Mouse (Mus musculus) embryonic facial prominence, embryonic 11.5 days (tissue): ENCODE measurements around the gene Rd3. TPM values are rescaled to one million over a fixed set of nuclear protein-coding genes. Genes with fewer than 3 reads are reported as not detected.

Experiments used
- ATAC-seq: fragments of 200-750 bp; cut with Nextera tagmentation; replicated peaks from 2 replicates; pipeline ENCODE4 v1.8.0; 2017; ENCODE audit warnings: low read depth; ENCODE audit not compliant: insufficient number of reproducible peaks, low FRiP score, low TSS enrichment
- DNase-seq: peaks from one replicate; pipeline ENCODE4 v3.0.0-alpha.2; 2015; ENCODE audit warnings: low spot score
- H3K27ac ChIP-seq: fragments of 300-500 bp; sonication (generic); replicated peaks from 2 replicates; pipeline ENCODE4 v1.5.1; 2014; ENCODE audit warnings: mild to moderate bottlenecking, low read depth, low read length, control low read depth
- H3K27me3 ChIP-seq: fragments of 300-500 bp; sonication (generic); 2 replicates; pipeline ENCODE4 v1.6.1; 2014; ENCODE audit warnings: mild to moderate bottlenecking, low read length, moderate library complexity, mixed read lengths; ENCODE audit not compliant: control insufficient read depth, insufficient read depth
- H3K36me3 ChIP-seq: fragments of 300-500 bp; sonication (generic); replicated peaks from 2 replicates; pipeline ENCODE4 v1.6.1; 2014; ENCODE audit warnings: low read depth, mild to moderate bottlenecking, low read length, moderate library complexity, mixed read lengths; ENCODE audit not compliant: control insufficient read depth, insufficient read depth
- H3K4me1 ChIP-seq: fragments of 300-500 bp; sonication (generic); 2 replicates; pipeline ENCODE4 v1.6.1; 2014; ENCODE audit warnings: low read length, mixed read lengths; ENCODE audit not compliant: control insufficient read depth, insufficient read depth
- H3K4me2 ChIP-seq: fragments of 300-500 bp; sonication (generic); 2 replicates; pipeline ENCODE4 v1.6.1; 2014; ENCODE audit warnings: low read depth, mild to moderate bottlenecking, control low read depth, low read length, moderate library complexity
- H3K4me3 ChIP-seq: fragments of 300-500 bp; sonication (generic); 2 replicates; pipeline ENCODE4 v1.5.1; 2014; ENCODE audit warnings: low read depth, low read length, control low read depth
- H3K9ac ChIP-seq: fragments of 300-500 bp; sonication (generic); replicated peaks from 2 replicates; pipeline ENCODE4 v1.6.1; 2014; ENCODE audit warnings: mild to moderate bottlenecking, control low read depth, low read length
- H3K9me3 ChIP-seq: fragments of 300-500 bp; sonication (generic); replicated peaks from 2 replicates; pipeline ENCODE4 v1.6.1; 2016; ENCODE audit warnings: mild to moderate bottlenecking, low read length, inconsistent platforms, mixed read lengths; ENCODE audit not compliant: control insufficient read depth
- WGBS: fragments of 180-500 bp; shearing (Covaris S2); extraction: QIAGEN DNeasy Blood & Tissue Kit; methylation state at CpG from one replicate; pipeline ENCODE4 v1.1.7; 2014; 5-methylcytosine and 5-hydroxymethylcytosine counted together
- polyA plus RNA-seq: library from polyadenylated mRNA; unstranded; fragments of >200 nt; fragmentation: Nextera tagmentation; extraction: Ambion mirVana; gene quantifications from 2 replicates; pipeline ENCODE4 v1.2.1, GENCODE M21; 2014

Rd3 gene
- polyA plus RNA-seq, 1 experiment from 2014 or later = 2.5 TPM

DNA sequence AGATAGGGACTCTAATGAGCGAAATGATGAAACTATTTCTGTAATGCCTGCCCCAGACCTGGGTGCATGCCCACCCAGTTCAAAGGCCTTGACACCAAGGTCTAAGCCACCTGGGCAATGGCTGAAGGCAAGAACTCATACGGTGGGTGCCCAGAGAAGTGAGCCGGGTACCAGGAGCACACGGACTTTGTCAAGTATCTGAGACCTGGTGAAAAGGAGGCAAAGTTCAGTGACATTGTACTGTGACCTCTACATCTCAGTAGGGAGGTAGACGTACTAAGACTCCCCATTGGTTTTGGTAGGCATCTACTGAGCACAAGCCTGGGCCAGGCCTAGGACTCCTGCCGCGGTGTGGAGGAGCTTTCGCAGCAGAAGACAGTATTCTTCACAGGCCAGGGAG, 31.8 kb upstream of the Rd3 start:
- H3K27me3 ChIP-seq = no peaks in the 10 kb centered on the region
- WGBS = 92% methylated on average over 8 of the region's 8 CpGs
- H3K4me3 ChIP-seq = no peak overlapping the region
- DNase-seq (no peak), ATAC-seq (no peak)
- no peaks in the 10 kb centered on the region for H3K36me3 ChIP-seq
- H3K9ac ChIP-seq = no peak overlapping the region
- no peak overlapping the region for H3K27ac ChIP-seq
- H3K4me1 ChIP-seq = no peaks in the 10 kb centered on the region
- H3K9me3 ChIP-seq = no peaks in the 10 kb centered on the region
- H3K4me2 ChIP-seq = no peak overlapping the region

DNA sequence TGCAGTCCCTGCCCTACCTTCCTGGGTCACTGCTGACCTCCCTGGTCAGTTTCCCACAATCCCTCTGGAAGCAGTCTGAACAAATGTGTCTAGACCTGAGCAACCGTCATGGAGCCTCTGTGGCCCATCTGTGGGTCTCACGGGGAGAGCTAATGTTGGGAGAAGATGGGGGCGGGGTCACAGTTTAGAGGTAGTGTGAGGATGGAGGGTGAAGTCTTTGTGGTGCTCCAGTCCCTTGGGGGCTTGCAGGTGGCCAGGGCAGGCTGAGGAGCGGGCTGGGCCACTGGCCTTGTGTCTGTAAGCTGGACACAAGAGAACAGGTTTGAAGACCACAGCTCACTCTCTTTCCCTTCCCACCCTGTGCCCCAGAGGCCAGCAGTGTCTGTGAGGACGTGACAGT, 31.4 kb upstream of the Rd3 start:
- no peak overlapping the region for H3K9ac ChIP-seq
- H3K27ac ChIP-seq = no peak overlapping the region
- H3K9me3 ChIP-seq = no peaks in the 10 kb centered on the region
- H3K36me3 ChIP-seq = no peaks in the 10 kb centered on the region
- no peaks in the 10 kb centered on the region for H3K27me3 ChIP-seq
- DNase-seq (no peak), ATAC-seq (no peak)
- H3K4me1 ChIP-seq = no peaks in the 10 kb centered on the region
- H3K4me2 ChIP-seq = no peak overlapping the region
- WGBS = 77% methylated on average over 5 of the region's 5 CpGs
- no peak overlapping the region for H3K4me3 ChIP-seq

DNA sequence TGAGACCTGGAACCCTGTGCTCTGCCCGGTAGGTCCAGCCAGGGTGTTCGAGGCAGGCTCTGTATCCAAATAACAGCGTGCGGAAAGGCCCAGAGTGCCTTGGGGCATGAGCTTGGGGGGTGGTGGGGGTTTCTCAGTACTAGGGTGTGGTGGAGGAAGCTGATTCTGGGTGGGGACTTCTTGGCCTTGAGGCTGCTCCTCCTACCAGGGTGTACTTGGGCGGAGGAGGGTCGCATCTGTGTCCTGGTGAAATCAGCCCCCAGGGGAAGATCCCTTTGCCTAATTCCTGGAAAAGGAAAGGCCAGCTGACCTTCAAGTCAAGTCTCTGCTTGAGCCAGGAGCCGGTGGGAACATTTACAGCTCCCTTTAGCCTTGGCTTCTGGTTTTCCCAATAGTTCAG, 30.9 kb upstream of the Rd3 start:
- ATAC-seq (no peak), DNase-seq (no peak)
- Histone ChIP-seq H3K9me3 (no peaks in the 10 kb centered on the region), H3K4me2 (no peak overlapping the region), H3K27me3 (no peaks in the 10 kb centered on the region), H3K4me1 (no peaks in the 10 kb centered on the region), H3K36me3 (no peaks in the 10 kb centered on the region), H3K9ac (no peak overlapping the region), H3K4me3 (no peak overlapping the region), H3K27ac (no peak overlapping the region)
- WGBS = 59% methylated on average over 7 of the region's 7 CpGs

DNA sequence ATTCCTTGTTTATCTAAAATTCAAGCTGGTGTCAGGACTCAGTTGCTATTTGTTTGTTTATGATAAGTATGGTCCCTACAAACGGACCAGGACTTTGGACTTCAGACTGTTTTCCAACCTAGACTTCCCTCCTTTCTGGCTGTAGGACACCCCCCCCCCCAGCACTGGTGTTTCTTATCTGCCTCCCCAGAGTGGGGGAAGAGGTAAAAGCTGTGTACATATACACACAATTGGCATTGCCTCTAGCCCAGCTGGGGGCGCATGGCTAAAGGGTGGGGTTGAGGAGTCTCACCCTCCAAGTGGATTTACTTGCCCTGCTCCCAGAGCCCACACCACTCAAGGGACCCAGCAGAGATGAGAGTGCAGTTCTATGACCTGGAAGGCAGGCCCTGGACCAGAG, 30.3 kb upstream of the Rd3 start:
- Histone ChIP-seq H3K9me3 (no peaks in the 10 kb centered on the region), H3K36me3 (no peaks in the 10 kb centered on the region), H3K27ac (no peak overlapping the region), H3K27me3 (no peaks in the 10 kb centered on the region), H3K4me2 (no peak overlapping the region), H3K9ac (no peak overlapping the region), H3K4me3 (no peak overlapping the region), H3K4me1 (no peaks in the 10 kb centered on the region)
- DNase-seq = no peak
- no peak for ATAC-seq
- 81% methylated on average over 2 of the region's 2 CpGs for WGBS

DNA sequence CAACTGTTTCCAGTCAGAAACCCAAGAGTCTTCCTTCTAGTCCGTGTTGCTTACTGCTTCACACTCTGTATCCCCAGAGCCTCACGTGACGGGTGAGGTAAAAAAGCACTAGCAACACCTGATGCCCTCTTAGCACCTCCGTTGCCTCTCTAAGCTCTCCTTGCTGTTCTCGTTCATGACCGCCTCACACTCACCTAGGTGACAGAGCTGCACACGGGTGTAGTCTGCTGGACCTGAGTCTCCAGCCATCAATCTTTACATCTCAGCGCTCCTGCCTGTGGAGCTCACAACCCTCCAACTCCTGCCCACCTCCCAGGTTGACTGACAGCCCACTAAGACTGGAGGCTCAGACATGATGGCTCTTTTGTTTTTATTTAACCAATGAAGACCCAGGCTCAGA, 29.4 kb upstream of the Rd3 start:
- Histone ChIP-seq H3K4me2 (no peak overlapping the region), H3K4me1 (no peaks in the 10 kb centered on the region), H3K4me3 (no peak overlapping the region), H3K27me3 (no peaks in the 10 kb centered on the region), H3K9me3 (no peaks in the 10 kb centered on the region), H3K27ac (no peak overlapping the region), H3K36me3 (no peaks in the 10 kb centered on the region), H3K9ac (no peak overlapping the region)
- DNase-seq (no peak), ATAC-seq (no peak)
- WGBS = 81% methylated on average over 8 of the region's 8 CpGs

DNA sequence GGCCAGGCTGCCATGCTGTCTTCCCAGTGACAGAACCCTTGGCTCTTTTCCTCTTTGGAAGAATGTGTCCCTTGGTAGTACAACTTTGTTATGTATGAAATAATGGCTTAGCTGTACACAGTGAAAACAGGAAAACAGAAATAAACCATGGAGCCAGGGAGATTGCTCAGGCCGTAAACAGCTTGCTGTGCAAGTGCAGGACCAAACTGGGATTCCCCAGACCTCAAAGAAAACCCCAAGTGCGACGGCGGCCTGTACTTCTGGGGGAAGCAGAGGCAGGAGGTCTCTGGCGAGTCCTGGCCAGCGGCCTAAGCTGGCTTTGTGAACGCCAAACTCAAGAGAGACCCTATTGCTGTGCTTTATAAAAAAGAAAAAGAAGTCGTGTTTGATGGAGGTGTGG, 28.6 kb upstream of the Rd3 start:
- ATAC-seq (no peak), DNase-seq (no peak)
- Histone ChIP-seq H3K27ac (no peak overlapping the region), H3K27me3 (no peaks in the 10 kb centered on the region), H3K9ac (no peak overlapping the region), H3K4me1 (no peaks in the 10 kb centered on the region), H3K36me3 (no peaks in the 10 kb centered on the region), H3K9me3 (no peaks in the 10 kb centered on the region), H3K4me2 (no peak overlapping the region), H3K4me3 (no peak overlapping the region)
- WGBS = 81% methylated on average over 8 of the region's 8 CpGs

DNA sequence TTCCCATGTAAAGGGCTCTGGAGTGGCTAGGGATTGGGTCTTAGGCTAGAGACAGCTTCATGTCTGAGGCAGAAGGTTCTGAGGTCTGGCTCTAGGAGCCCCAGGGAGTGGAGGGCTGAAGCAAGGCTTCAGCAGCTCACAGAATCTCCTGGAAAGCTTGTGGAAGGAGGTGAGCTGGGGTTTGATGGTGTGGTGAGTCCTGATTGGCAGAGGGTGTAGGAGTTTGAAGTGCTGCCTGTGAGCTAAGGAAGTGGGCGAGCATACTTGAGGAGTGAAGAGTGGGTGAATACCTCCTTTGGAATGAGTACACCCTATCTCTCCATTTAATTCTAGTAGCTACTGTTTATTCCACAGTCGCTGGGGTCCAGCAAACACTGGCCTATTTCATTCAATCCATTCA, 26.6 kb upstream of the Rd3 start:
- WGBS = 58% methylated on average over 2 of the region's 2 CpGs
- Histone ChIP-seq H3K36me3 (no peaks in the 10 kb centered on the region), H3K4me1 (no peaks in the 10 kb centered on the region), H3K9me3 (no peaks in the 10 kb centered on the region), H3K27me3 (no peaks in the 10 kb centered on the region), H3K4me2 (no peak overlapping the region), H3K4me3 (no peak overlapping the region), H3K27ac (no peak overlapping the region), H3K9ac (no peak overlapping the region)
- ATAC-seq = no peak
- no peak for DNase-seq

DNA sequence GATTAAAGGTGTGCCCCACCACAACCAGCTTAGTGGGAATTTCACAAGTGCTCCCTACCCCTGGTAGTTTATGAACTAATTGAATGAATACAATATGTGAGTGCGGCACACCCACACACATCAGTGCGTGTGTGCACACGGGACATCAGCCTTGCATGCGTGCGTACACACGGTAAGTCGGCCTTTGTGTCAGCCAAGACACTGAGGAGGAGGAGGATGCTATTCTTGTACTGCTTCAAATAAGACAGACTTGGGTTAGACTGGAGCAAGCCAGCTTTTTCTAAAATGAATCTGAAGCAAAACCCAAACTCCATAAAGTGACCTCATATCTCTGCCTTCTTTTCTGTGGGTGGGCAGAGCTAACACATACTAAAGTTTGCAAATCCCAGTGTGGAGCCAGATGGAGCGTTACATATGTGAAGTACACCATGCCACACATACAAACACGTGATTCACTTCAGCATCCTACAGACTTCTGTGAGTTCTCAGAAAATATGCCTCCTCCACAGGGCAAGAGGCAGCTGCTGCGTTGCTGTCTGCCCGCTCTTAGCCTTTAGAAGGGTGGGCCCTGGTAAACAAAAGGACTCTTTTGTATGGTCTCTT, 24.3 kb upstream of the Rd3 start:
- no peak for ATAC-seq
- no peaks in the 10 kb centered on the region for H3K27me3 ChIP-seq
- H3K36me3 ChIP-seq = no peaks in the 10 kb centered on the region
- 88% methylated on average over 11 of the region's 11 CpGs for WGBS
- H3K4me1 ChIP-seq = no peaks in the 10 kb centered on the region
- no peak overlapping the region for H3K9ac ChIP-seq
- no peak overlapping the region for H3K27ac ChIP-seq
- no peaks in the 10 kb centered on the region for H3K9me3 ChIP-seq
- H3K4me3 ChIP-seq = no peak overlapping the region
- DNase-seq = no peak
- H3K4me2 ChIP-seq = no peak overlapping the region
